In genomic region chr3:104788075-104788474, GRCm38 (mm10) we compare ENCODE assay signal across 8 mouse cellular contexts. TPM values are rescaled to one million over a fixed set of nuclear protein-coding genes. Genes with fewer than 3 reads are reported as not detected.
DNase-seq lines count a peak whose midpoint lies in the region; ATAC-seq and TF ChIP-seq lines count a peak whose summit lies in the region.

Gene Rhoc (plus strand): TSS chr3:104788375.

- H3K36me3 ChIP-seq in ES-Bruce4 (ENCODE audit: control insufficient read depth, insufficient read depth, low read length, poor library complexity, severe bottlenecking) (no peaks in the 10 kb centered on the region), macrophage (ENCODE audit: inconsistent target) (no peaks in the 10 kb centered on the region)
- no peaks in the 10 kb centered on the region for H3K36me3 ChIP-seq in forebrain, postnatal 0 days (ENCODE audit: insufficient read depth)
- H3K36me3 ChIP-seq in hindbrain, embryonic 16.5 days (ENCODE audit: control insufficient read depth, insufficient read depth, low read length): no peaks in the 10 kb centered on the region

- no peak for DNase-seq in cerebellum, adult 2 months
- DNase-seq in cerebellum, adult 8-10 months: no peak
- DNase-seq in forebrain, postnatal 0 days: no peak
- DNase-seq in right cerebral cortex, postnatal 4 days: no peak

- H3K27me3 ChIP-seq in cerebellum, adult 2 months (ENCODE audit: control insufficient read depth, insufficient read depth, low read length): peaks cover 2% of the 10 kb centered on the region; the same call in 1 of the 2 replicates
- no peaks in the 10 kb centered on the region for H3K27me3 ChIP-seq in ES-Bruce4 (ENCODE audit: control insufficient read depth, insufficient read depth, low read length, poor library complexity, severe bottlenecking)
- H3K27me3 ChIP-seq in forebrain, postnatal 0 days (ENCODE audit: insufficient read depth, low read length): peaks cover 11% of the 10 kb centered on the region
- peaks cover 13% of the 10 kb centered on the region for H3K27me3 ChIP-seq in hindbrain, embryonic 16.5 days (replicated peaks; ENCODE audit: control insufficient read depth, insufficient read depth, low read length)

- no peak for TF ChIP-seq CTCF in cerebellum, adult 2 months (IDR thresholded peaks at IDR 0.05; ENCODE audit: borderline replicate concordance, insufficient read depth, low read depth, low read length)
- no peak for TF ChIP-seq CTCF in ES-Bruce4 (IDR thresholded peaks at IDR 0.05; ENCODE audit: low read depth, low read length)
- TF ChIP-seq CTCF in forebrain, postnatal 0 days (IDR thresholded peaks at IDR 0.05; ENCODE audit: low read depth): no peak

- peak within 1 kb of the TSS; percentile 96 for H3K4me2 ChIP-seq in forebrain, postnatal 0 days (ENCODE audit: low read depth)
- H3K4me2 ChIP-seq in hindbrain, embryonic 16.5 days (ENCODE audit: low read length): peak within 1 kb of the TSS; percentile 90

- TF ChIP-seq EP300 in ES-Bruce4 (IDR thresholded peaks at IDR 0.05; ENCODE audit: insufficient read depth, low read depth, low read length): no peak

- no peak for ATAC-seq in forebrain, postnatal 0 days
- ATAC-seq in hindbrain, embryonic 16.5 days: no peak
- no peak for ATAC-seq in megakaryocyte-erythroid progenitor cell, adult 5-6 weeks (replicated peaks; ENCODE audit: low FRiP score, low TSS enrichment, poor library complexity, severe bottlenecking)

- H3K9ac ChIP-seq in ES-Bruce4 (ENCODE audit: low read depth, poor library complexity, severe bottlenecking): peak within 1 kb of the TSS; percentile 90
- peak within 1 kb of the TSS; percentile 55 for H3K9ac ChIP-seq in forebrain, postnatal 0 days
- peak within 1 kb of the TSS; percentile 68 for H3K9ac ChIP-seq in hindbrain, embryonic 16.5 days (ENCODE audit: low read depth, low read length)

- 0 out of 2 replicates have a peak within 1 kb of the TSS, but pooled peaks have one; percentile 50 for H3K27ac ChIP-seq in cerebellum, adult 2 months (ENCODE audit: insufficient read depth, low read length)
- H3K27ac ChIP-seq in ES-Bruce4 (ENCODE audit: insufficient read depth, low read length) (0 out of 2 replicates have a peak within 1 kb of the TSS, but pooled peaks have one; percentile 32), macrophage (no peak within 1 kb of the TSS)
- H3K27ac ChIP-seq in forebrain, postnatal 0 days (ENCODE audit: low read depth, low read length): peak within 1 kb of the TSS; percentile 57; the same call in 1 of the 2 replicates
- H3K27ac ChIP-seq in hindbrain, embryonic 16.5 days (ENCODE audit: low read depth, low read length): peak within 1 kb of the TSS; percentile 51; the same call in 1 of the 2 replicates

- no peak for TF ChIP-seq POLR2A in cerebellum, adult 2 months (IDR thresholded peaks at IDR 0.05; ENCODE audit: borderline replicate concordance, insufficient read depth, low read length)
- no peak for TF ChIP-seq POLR2A in ES-Bruce4 (IDR thresholded peaks at IDR 0.05; ENCODE audit: insufficient read depth, low read length)

- 49% methylated on average over 3 of the region's 3 CpGs for WGBS in cerebellum, adult 2 months
- 40% methylated on average over 3 of the region's 3 CpGs for WGBS in forebrain, postnatal 0 days
- WGBS in hindbrain, embryonic 16.5 days: 38% methylated on average over 3 of the region's 3 CpGs
- 81% methylated on average over 3 of the region's 3 CpGs for WGBS in macrophage (ENCODE audit: missing documents)

- peak within 1 kb of the TSS; percentile 54 for H3K4me3 ChIP-seq in cerebellum, adult 2 months (replicated peaks; ENCODE audit: insufficient read depth, low read depth, low read length)
- H3K4me3 ChIP-seq in ES-Bruce4 (ENCODE audit: low read depth, low read length) (peak within 1 kb of the TSS; percentile 96), macrophage (ENCODE audit: inconsistent target) (peak within 1 kb of the TSS; percentile 51)
- peak within 1 kb of the TSS; percentile 48 for H3K4me3 ChIP-seq in forebrain, postnatal 0 days (ENCODE audit: low read depth, low read length)
- peak within 1 kb of the TSS; percentile 58 for H3K4me3 ChIP-seq in hindbrain, embryonic 16.5 days (ENCODE audit: low read length)

- H3K4me1 ChIP-seq in cerebellum, adult 2 months (ENCODE audit: control insufficient read depth, insufficient read depth, low read length): peaks cover 3% of the 10 kb centered on the region; the same call in 1 of the 2 replicates
- peaks cover 15% of the 10 kb centered on the region for H3K4me1 ChIP-seq in ES-Bruce4 (ENCODE audit: control insufficient read depth, insufficient read depth, low read length)
- H3K4me1 ChIP-seq in forebrain, postnatal 0 days (ENCODE audit: insufficient read depth): 0 out of 2 replicates have a peak, but pooled peaks cover 3% of the 10 kb centered on the region
- H3K4me1 ChIP-seq in hindbrain, embryonic 16.5 days (ENCODE audit: control insufficient read depth, insufficient read depth, low read depth, low read length): peaks cover 23% of the 10 kb centered on the region

- no peaks in the 10 kb centered on the region for H3K79me2 ChIP-seq in macrophage (ENCODE audit: inconsistent target)

- H3K9me3 ChIP-seq in ES-Bruce4 (replicated peaks; ENCODE audit: control insufficient read depth, insufficient read depth, low read length, poor library complexity, severe bottlenecking): no peaks in the 10 kb centered on the region
- H3K9me3 ChIP-seq in forebrain, postnatal 0 days (ENCODE audit: low read length): no peaks in the 10 kb centered on the region
- no peaks in the 10 kb centered on the region for H3K9me3 ChIP-seq in hindbrain, embryonic 16.5 days (ENCODE audit: control insufficient read depth, low read length)

RNA-seq across cellular contexts. Expression of gene Rhoc, which starts in this region (rescaled TPM):
- 30.6 and 31.2 TPM in 2 replicates for polyA plus RNA-seq in cerebellum, adult 2 months (2012; rRNA removed)
- polyA plus RNA-seq in ES-Bruce4 (2011; ENCODE audit: insufficient read depth, insufficient read length, low read depth, missing spikeins) (123 and 125 TPM in 2 replicates), macrophage (2018) (52.1 to 126 TPM (median 83.9 TPM) in 3 replicates)
- total RNA-seq in forebrain, postnatal 0 days (2014; rRNA removed): 38.0 and 42.7 TPM in 2 replicates
- 42.5 and 45.1 TPM in 2 replicates for polyA plus RNA-seq in forebrain, postnatal 0 days (2015; fragmentation: Nextera tagmentation; extraction: Ambion mirVana)
- 65.1 and 67.0 TPM in 2 replicates for polyA plus RNA-seq in hindbrain, embryonic 16.5 days (2015; fragmentation: Nextera tagmentation; extraction: Ambion mirVana)
- total RNA-seq in macrophage (2018; cell fraction: chromatin; rRNA removed): 10 to 100 TPM in 16 of 26 experiments, 1 to 10 TPM in 10; 1.5 to 65.1 (median 14.0) TPM
- 100 to 1,000 TPM in 3 of 26 experiments, 10 to 100 TPM in 23; 30.2 to 124 (median 59.7) TPM for total RNA-seq in macrophage (2018; cell fraction: cytosol; rRNA removed)
- 10 to 100 TPM in 25 of 26 experiments, 1 to 10 TPM in 1; 9.5 to 73.8 (median 23.2) TPM for total RNA-seq in macrophage (2018; cell fraction: nucleus; rRNA removed)
- total RNA-seq in megakaryocyte-erythroid progenitor cell, adult 5-6 weeks (2014; fragmentation: Nextera tagmentation): 1.1 TPM in 1 of 2 replicates, not detected in the other
- total RNA-seq in megakaryocyte-erythroid progenitor cell, adult 5-6 weeks (2017): not detected in 2 replicates

Comparison
In these comparisons a context has a peak if more than half of its experiments do, and no peak if none do; other contexts are left out.
1. RNA of gene Rhoc (total RNA-seq): 38.0 to 42.7 TPM in forebrain, postnatal 0 days; 1.1 TPM in megakaryocyte-erythroid progenitor cell, adult 5-6 weeks; every median in the first group is over 10 times any median in the second.
2. Peak in every context shown above with its lines, with median percentiles within 50 percentile points of each other: H3K4me3 ChIP-seq and H3K9ac ChIP-seq.